Mouse (Mus musculus) activated CD4-positive, CD25-positive, alpha-beta regulatory T cell, adult 9 weeks (primary cell): ENCODE measurements around the gene Clec12b. TPM values are rescaled to one million over a fixed set of nuclear protein-coding genes. Genes with fewer than 3 reads are reported as not detected.

ENCODE experiments used
- polyA plus RNA-seq: library from polyadenylated mRNA; unstranded; fragments of 100-300 nt; shearing (Covaris generic); gene quantifications from one replicate; pipeline ENCODE4 v1.2.1, GENCODE M21; 2017

Gene Clec12b
- not detected for polyA plus RNA-seq

GRCm38 (mm10) chr6:129385774-129386173 lies at the start of gene Clec12b:
Gene Clec12b (minus strand): TSS chr6:129385874.

GRCm38 (mm10) chr6:129408562-129408961 lies 22.9 kb upstream of the Clec12b start, which contains the start of gene Clec9a:
Gene Clec9a (plus strand): TSS chr6:129408862.

GRCm38 (mm10) chr6:129396997-129397396 lies 11.3 kb upstream of the Clec12b start, which contains the start of gene Clec1b:
Gene Clec1b (plus strand): TSS chr6:129397297.

DNA sequence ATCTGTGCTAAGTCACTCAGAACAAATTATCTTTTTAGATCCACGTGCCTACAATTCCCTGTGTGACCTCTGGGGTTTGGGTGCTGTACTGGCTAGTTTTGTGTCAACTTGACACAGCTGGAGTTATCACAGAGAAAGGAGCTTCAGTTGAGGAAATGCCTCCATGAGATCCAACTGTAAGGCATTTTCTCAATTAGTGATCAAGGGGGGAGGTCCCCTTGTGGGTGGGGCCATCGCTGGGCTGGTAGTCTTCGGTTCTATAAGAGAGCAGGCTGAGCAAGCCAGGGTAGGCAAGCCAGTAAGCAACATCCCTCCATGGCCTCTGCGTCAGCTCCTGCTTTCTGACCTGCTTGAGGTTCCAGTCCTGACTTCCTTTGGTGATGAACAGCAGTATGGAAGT lies 43.3 kb downstream of the Clec12b start, which contains the start of gene Clec12a:
Gene Clec12a (plus strand): TSS at position 301 of the 400 bp plus-strand sequence.

DNA sequence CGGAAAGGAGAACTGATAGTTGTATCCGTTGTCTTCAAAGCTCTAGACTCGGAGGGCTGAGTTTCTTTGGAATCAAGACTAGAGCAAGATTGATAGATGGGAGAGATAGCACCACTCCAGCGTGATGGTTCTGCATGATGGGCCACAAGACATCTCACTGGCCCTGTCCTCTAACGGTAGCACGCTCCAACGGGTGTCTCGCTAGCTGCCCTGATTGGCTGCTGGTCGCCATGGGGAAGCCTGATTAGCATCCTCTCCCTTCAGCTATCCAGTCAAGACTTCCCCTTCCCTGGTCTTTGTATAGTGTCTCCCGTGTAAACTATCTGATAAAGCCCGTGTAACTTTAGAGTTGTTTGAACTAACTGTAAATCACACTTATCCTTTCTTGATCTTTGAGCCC lies 54.1 kb downstream of the Clec12b start, which contains the start of gene 4922502D21Rik:
Gene 4922502D21Rik (minus strand): TSS at position 187 of the 400 bp plus-strand sequence.

Other genes starting within 250 kb of the Clec12b start
- gene Clec2d, start 205.3 kb downstream of the Clec12b start, polyA plus RNA-seq = 41.8 TPM
- 135 TPM for gene Cd69, start 110.4 kb downstream of the Clec12b start, polyA plus RNA-seq
- gene 4922502D21Rik, start 54.1 kb downstream of the Clec12b start, polyA plus RNA-seq = not detected
- gene Clec12a, start 43.2 kb downstream of the Clec12b start, polyA plus RNA-seq = 0.99 TPM
- gene Clec1b, start 11.4 kb upstream of the Clec12b start, polyA plus RNA-seq = 0.81 TPM
- not detected for gene Clec9a, start 23.0 kb upstream of the Clec12b start, polyA plus RNA-seq
- not detected for gene Clec1a, start 66.1 kb upstream of the Clec12b start, polyA plus RNA-seq
- gene Olr1, start 121.3 kb upstream of the Clec12b start, polyA plus RNA-seq = not detected
- gene Tmem52b, start 126.7 kb upstream of the Clec12b start, polyA plus RNA-seq = not detected
- 29.6 TPM for gene Gabarapl1, start 147.3 kb upstream of the Clec12b start, polyA plus RNA-seq
- gene Klre1, start 192.0 kb upstream of the Clec12b start, polyA plus RNA-seq = not detected
- gene Klrd1, start 205.9 kb upstream of the Clec12b start, polyA plus RNA-seq = 1.5 TPM
- 1.5 TPM for gene Klrk1, start 238.0 kb upstream of the Clec12b start, polyA plus RNA-seq